11 mouse cellular contexts compared by ENCODE assay signal in genomic region chr11:101328941-101329635, GRCm38 (mm10). TPM values are rescaled to one million over a fixed set of nuclear protein-coding genes. Genes with fewer than 3 reads are reported as not detected.
DNase-seq lines count a peak whose midpoint lies in the region; ATAC-seq lines count a peak whose summit lies in the region.
"Had no signal": no experiment of that assay in that cellular context is flagged by ENCODE, and none has a peak within 500 bp of the region (broad histone marks: within the 10 kb centered on the region; RNA-seq: fewer than 3 reads in every experiment).

No protein-coding gene starts in this region.

- 89% methylated on average over 6 of the region's 6 CpGs for WGBS in kidney, embryonic 15.5 days

- peak; percentile 38 for DNase-seq in kidney, adult 11 months
- peak; percentile 93 for DNase-seq in NIH3T3 (ENCODE audit: low read depth)
- DNase-seq in gastrocnemius, postnatal 10 days: peak; percentile 70
- DNase-seq in layer of hippocampus, postnatal 10 days (ENCODE audit: low spot score in 2 of 2): peak; percentile 33 to 46

- no peak overlapping the region for H3K27ac ChIP-seq in kidney, embryonic 15.5 days
- H3K27ac ChIP-seq: hindbrain, embryonic 10.5 days; midbrain, embryonic 12.5 days had no signal

- no peak for ATAC-seq in kidney, embryonic 15.5 days (replicated peaks; ENCODE audit: low FRiP score)
- no peak for ATAC-seq in cerebellum, adult (ENCODE audit: insufficient number of reproducible peaks, low FRiP score, low TSS enrichment)
- ATAC-seq in erythroid progenitor cell, adult 5-6 weeks (replicated peaks; ENCODE audit: low FRiP score, poor library complexity, severe bottlenecking): no peak

- no peaks in the 10 kb centered on the region for H3K27me3 ChIP-seq in kidney, embryonic 15.5 days
- H3K27me3 ChIP-seq: midbrain, embryonic 12.5 days had no signal

- H3K9ac ChIP-seq in kidney, embryonic 15.5 days: no peak overlapping the region
- H3K9ac ChIP-seq: midbrain, embryonic 12.5 days had no signal

- H3K4me2 ChIP-seq in kidney, embryonic 15.5 days: no peak overlapping the region
- H3K4me2 ChIP-seq: midbrain, embryonic 12.5 days had no signal

- H3K9me3 ChIP-seq in kidney, embryonic 15.5 days (replicated peaks): no peaks in the 10 kb centered on the region
- H3K9me3 ChIP-seq: hindbrain, embryonic 10.5 days; midbrain, embryonic 12.5 days had no signal

- peaks cover 8% of the 10 kb centered on the region; the same call in 1 of the 2 replicates for H3K4me1 ChIP-seq in kidney, embryonic 15.5 days

- H3K4me3 ChIP-seq in kidney, embryonic 15.5 days (replicated peaks): no peak overlapping the region
- H3K4me3 ChIP-seq: hindbrain, embryonic 10.5 days; midbrain, embryonic 12.5 days had no signal

- peaks cover 21% of the 10 kb centered on the region for H3K36me3 ChIP-seq in kidney, embryonic 15.5 days

RNA-seq across cellular contexts. Expression of gene Aoc3, which starts 1.3 kb away (rescaled TPM):
- polyA plus RNA-seq in kidney, embryonic 15.5 days (2015; fragmentation: Nextera tagmentation; extraction: Ambion mirVana): 0.57 and 0.97 TPM in 2 replicates
- 10 to 100 TPM; 25.2 to 31.0 TPM for total RNA-seq in gastrocnemius, postnatal 10 days (2021)
- total RNA-seq in layer of hippocampus, postnatal 10 days (2021): 1 to 10 TPM; 1.7 to 1.8 TPM
- 2.5 TPM in 1 of 2 replicates, not detected in the other for total RNA-seq in erythroid progenitor cell, adult 5-6 weeks (2015; ENCODE audit: low replicate concordance)
- total RNA-seq in erythroid progenitor cell, adult 5-6 weeks (2017; ENCODE audit: low replicate concordance): 0.51 TPM in 1 of 2 replicates, not detected in the other
- polyA plus RNA-seq: hindbrain, embryonic 10.5 days; midbrain, embryonic 12.5 days had no signal

RNA-seq across cellular contexts. Expression of gene Aoc2, which starts 4.2 kb away (rescaled TPM):
- 1.7 and 2.0 TPM in 2 replicates for polyA plus RNA-seq in kidney, embryonic 15.5 days (2015; fragmentation: Nextera tagmentation; extraction: Ambion mirVana)
- 1 to 10 TPM; 1.7 to 2.3 TPM for total RNA-seq in gastrocnemius, postnatal 10 days (2021)
- total RNA-seq in layer of hippocampus, postnatal 10 days (2021): 1 to 10 TPM; 4.8 TPM
- total RNA-seq in erythroid progenitor cell, adult 5-6 weeks (2015; ENCODE audit: low replicate concordance): 25.2 and 38.6 TPM in 2 replicates
- total RNA-seq in erythroid progenitor cell, adult 5-6 weeks (2017; ENCODE audit: low replicate concordance): 12.8 and 18.9 TPM in 2 replicates

RNA-seq across cellular contexts. Expression of gene Psme3, which starts 13.1 kb away (rescaled TPM):
- 153 and 156 TPM in 2 replicates for polyA plus RNA-seq in kidney, embryonic 15.5 days (2015; fragmentation: Nextera tagmentation; extraction: Ambion mirVana)
- 10 to 100 TPM; 72.4 TPM for total RNA-seq in gastrocnemius, postnatal 10 days (2021)
- total RNA-seq in layer of hippocampus, postnatal 10 days (2021): 100 to 1,000 TPM in 1 of 2 experiments, 10 to 100 TPM in 1; 96.6 to 106 TPM
- 425 and 456 TPM in 2 replicates for total RNA-seq in erythroid progenitor cell, adult 5-6 weeks (2015; ENCODE audit: low replicate concordance)
- total RNA-seq in erythroid progenitor cell, adult 5-6 weeks (2017; ENCODE audit: low replicate concordance): 261 and 313 TPM in 2 replicates

RNA-seq across cellular contexts. Expression of gene Becn1, which starts 27.0 kb away (rescaled TPM):
- 162 and 166 TPM in 2 replicates for polyA plus RNA-seq in kidney, embryonic 15.5 days (2015; fragmentation: Nextera tagmentation; extraction: Ambion mirVana)
- total RNA-seq in gastrocnemius, postnatal 10 days (2021): 10 to 100 TPM; 74.5 to 76.9 TPM
- 100 to 1,000 TPM; 173 to 195 TPM for total RNA-seq in layer of hippocampus, postnatal 10 days (2021)
- total RNA-seq in erythroid progenitor cell, adult 5-6 weeks (2015; ENCODE audit: low replicate concordance): 71.4 and 72.5 TPM in 2 replicates
- 273 TPM in 2 replicates for total RNA-seq in erythroid progenitor cell, adult 5-6 weeks (2017; ENCODE audit: low replicate concordance)

RNA-seq across cellular contexts. Expression of gene G6pc, which starts 38.3 kb away (rescaled TPM):
- polyA plus RNA-seq in kidney, embryonic 15.5 days (2015; fragmentation: Nextera tagmentation; extraction: Ambion mirVana): 1.1 and 1.2 TPM in 2 replicates
- under 1 TPM in 1 of 2 experiments, not detected in 1; 0.14 TPM for total RNA-seq in gastrocnemius, postnatal 10 days (2021)
- total RNA-seq in layer of hippocampus, postnatal 10 days (2021): not detected
- total RNA-seq in erythroid progenitor cell, adult 5-6 weeks (2015; ENCODE audit: low replicate concordance): not detected in 2 replicates
- not detected in 2 replicates for total RNA-seq in erythroid progenitor cell, adult 5-6 weeks (2017; ENCODE audit: low replicate concordance)
- total RNA-seq: left cerebral cortex, postnatal 10 days had no signal
- polyA plus RNA-seq: cortical plate, adult 2 months; hindbrain, embryonic 10.5 days; midbrain, embryonic 12.5 days had no signal

Comparison
In these comparisons a context has a peak if more than half of its experiments do, and no peak if none do; other contexts are left out.
1. DNase-seq: peak in every context shown above with its lines; median percentile 93 in NIH3T3; 70 in gastrocnemius, postnatal 10 days; 40 in layer of hippocampus, postnatal 10 days; 38 in kidney, adult 11 months.
2. RNA of gene Aoc3, which starts 1.3 kb away (total RNA-seq): 25.2 to 31.0 TPM in gastrocnemius, postnatal 10 days; 1.7 to 1.8 TPM in layer of hippocampus, postnatal 10 days and 0.51 to 2.5 TPM in erythroid progenitor cell, adult 5-6 weeks; every median in the first group is over 4 times any median in the second.